Mouse (Mus musculus): ENCODE measurements around the gene Rrp8.

DNA sequence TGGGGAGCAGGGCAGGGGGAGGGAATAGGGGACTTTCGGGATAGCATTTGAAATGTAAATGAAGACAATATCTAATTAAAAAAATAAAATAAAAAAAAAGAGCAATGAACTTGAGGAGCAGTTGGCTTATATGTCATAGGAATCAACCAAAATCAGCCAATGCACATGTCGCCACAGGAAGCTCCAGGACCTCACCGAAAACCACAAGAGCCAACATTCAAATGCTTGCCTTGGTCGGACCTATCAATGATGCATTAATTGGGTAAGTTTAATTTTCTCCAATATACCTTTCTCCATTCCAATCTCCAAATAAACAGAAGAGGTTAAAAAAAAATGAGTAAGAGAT lies 10.2 kb downstream of the Rrp8 start:
- TF ChIP-seq CTCF (IDR thresholded peaks at IDR 0.05; ENCODE audit: low read depth) (no peak), EP300 (IDR thresholded peaks at IDR 0.05; ENCODE audit: low read depth) (no peak)
